Mouse (Mus musculus) urinary bladder, postnatal 25 days (tissue): ENCODE data around the gene Lman1l.

Experiments
- DNase-seq: peaks from one replicate; pipeline ENCODE4 v3.0.0; 2022; ENCODE audit warnings: low spot score

Gene Lman1l

DNA sequence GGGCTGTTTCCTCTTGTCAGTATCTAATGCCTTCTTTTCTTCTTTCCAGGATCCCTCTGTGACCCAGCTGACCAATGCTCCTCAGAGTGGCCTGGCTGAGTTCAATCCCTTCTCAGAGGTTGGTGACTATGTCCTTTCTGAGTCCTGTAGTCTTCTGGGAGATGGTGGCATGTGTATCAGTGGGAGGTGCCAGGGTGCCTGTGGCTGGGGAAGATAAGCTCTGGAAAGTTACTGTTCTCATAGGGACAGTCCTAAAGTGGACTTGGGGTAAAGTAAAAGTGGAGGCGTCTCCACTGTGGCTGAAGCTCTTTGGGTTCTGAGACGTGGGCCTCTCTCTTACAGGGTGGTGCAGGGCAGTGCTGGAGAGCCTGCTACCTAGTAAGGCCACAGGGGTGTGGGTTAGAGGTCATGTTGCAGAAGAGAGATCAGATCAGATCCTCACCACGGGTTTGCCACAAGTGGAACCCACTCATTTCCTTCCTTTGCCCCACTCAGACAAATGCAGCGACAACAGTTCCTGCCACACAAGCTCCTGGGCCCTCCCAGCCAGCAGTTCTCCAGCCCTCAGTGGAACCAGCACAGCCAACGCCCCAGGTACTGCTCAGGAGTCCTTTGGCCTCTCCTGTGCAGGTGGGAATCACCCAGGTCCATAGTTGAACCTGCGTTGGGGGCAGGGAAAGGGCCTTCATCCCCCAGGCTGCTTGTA lies 43.3 kb downstream of the Lman1l start:
- DNase-seq = no peak

- no peak for DNase-seq
These were observed 45.0 kb downstream of the Lman1l start for GRCm38 (mm10) chr9:57575577-57575976.

DNA sequence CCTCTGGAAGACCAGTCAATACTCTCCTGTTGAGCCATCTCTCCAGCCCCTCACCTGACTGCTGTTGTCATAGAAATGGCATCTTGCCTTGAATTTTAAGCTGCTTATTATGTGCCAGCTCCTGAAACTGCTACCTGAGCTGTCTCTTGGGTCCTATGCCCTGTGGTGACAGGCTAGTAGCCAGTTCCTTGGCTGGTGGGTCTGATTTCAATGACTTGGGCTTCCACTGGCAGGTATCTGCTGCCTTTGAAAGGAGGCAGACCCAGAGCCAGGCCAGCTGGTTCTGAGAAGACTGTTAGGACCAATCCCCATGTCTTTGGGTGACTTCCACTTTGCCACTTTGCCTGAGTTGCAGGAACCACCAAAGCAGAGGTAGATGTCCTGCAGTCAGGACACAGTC lies 46.2 kb downstream of the Lman1l start:
- no peak for DNase-seq

GRCm38 (mm10) chr9:57568500-57568899 lies 52.1 kb downstream of the Lman1l start:
- no peak for DNase-seq

GRCm38 (mm10) chr9:57566846-57567245 lies 53.7 kb downstream of the Lman1l start:
- DNase-seq = no peak

- DNase-seq = no peak
These were observed 54.8 kb downstream of the Lman1l start for GRCm38 (mm10) chr9:57565741-57566221.

DNA sequence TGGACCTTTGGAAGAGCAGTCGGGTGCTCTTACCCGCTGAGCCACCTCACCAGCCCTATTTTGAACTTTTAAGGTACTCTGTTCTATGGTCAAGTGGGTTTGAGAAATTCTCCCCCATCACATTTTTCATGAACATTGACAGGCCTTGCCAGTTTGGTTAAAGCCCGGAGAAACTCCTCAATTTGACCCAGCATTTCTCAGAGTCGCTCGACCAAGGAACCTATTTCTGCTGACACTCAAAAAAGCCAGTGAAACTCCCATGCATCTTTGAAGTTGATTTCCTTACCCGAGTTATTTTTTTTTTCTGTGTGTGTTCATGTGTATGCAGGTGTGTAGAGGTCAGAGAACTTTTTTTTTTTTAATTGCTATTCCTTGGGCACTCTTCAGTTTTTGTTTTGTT lies 56.0 kb downstream of the Lman1l start:
- no peak for DNase-seq

DNA sequence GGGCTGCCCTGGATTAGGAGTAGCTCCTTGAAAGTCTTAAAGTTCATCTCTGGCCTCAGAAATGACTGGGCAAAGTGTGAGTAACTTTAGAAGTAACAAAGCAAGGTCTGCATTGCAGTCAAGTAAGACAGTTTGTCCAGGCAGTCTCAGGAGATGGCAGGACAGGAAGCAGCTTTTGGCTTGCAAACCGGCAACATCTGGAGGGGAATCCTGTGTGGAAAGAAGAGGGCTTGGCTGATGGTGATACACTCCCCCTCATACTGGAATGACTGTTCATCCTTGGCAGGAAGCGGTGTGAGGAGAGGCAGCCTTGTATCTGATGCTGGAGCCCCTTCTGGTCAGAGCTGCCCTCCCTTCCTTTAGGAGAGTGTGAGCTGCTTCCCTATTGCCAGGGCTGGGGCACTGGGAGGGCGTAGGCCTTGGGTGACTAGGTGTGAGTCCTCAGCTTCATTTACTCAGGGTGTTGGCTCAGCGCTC lies 57.6 kb downstream of the Lman1l start:
- no peak for DNase-seq

DNA sequence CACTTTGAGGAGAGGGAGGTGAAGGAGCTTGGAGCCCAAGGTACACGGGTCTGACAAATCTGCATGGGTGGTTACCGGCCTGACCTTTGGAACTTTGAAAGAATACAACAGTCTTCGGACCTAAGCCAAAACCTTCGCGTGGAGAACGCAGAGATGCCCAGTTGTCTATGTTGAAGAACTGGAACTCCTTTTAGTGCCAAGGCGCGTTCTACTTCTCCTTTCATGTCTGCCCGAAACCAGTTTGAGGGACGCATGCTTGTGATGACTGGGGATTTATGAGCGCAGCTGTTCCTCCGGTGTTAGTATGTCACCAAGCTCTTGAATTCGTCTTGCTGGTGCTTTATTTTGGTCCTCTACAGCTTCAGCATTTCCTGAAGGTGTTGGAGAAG lies 58.9 kb downstream of the Lman1l start:
- no peak for DNase-seq

- peak; percentile 94 for DNase-seq
These were observed 59.5 kb downstream of the Lman1l start, which contains the start of gene Scamp2 for GRCm38 (mm10) chr9:57560861-57561710. Scamp2 (plus strand) TSS chr9:57560943.

- DNase-seq = no peak
These were observed 60.3 kb downstream of the Lman1l start for GRCm38 (mm10) chr9:57560263-57560662.

- DNase-seq = no peak
These were observed 61.0 kb downstream of the Lman1l start for GRCm38 (mm10) chr9:57559568-57559967.

DNA sequence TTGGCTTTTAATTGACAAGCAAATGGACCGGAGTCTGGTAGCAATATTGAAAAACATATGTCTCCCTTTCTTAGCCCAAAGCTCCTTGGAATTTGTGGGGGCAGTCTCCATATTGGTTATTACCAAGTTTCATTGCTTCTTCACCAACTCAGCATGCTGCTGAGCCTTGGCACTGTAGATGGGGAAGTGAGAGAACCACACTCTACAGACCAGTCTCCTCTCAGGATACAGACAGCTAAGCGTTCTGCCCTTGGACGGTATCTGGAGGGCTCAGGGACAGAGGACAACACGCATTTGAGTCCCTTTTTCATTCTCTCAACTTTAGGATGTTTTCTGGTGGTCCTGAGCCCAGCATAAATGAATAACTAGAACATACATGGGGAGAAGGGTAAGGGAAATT lies 61.9 kb downstream of the Lman1l start:
- no peak for DNase-seq

GRCm38 (mm10) chr9:57557215-57557614 lies 63.4 kb downstream of the Lman1l start:
- no peak for DNase-seq
